Mouse (Mus musculus) urinary bladder, adult 18-20 months (tissue): ENCODE measurements around the gene Plagl2.
"Not testable (repeated sequence)": the region's sequence is repeated elsewhere in the genome, so short reads cannot be mapped to it uniquely, and the experiment has no call there.

ENCODE experiments used
- DNase-seq, 2 experiments: peaks; one replicate each; pipeline ENCODE4 v3.0.0; 2022; ENCODE audit warnings: low spot score in 2 of 2, mixed read lengths in 2 of 2

The Plagl2 gene

GRCm38 (mm10) chr2:153241250-153242014 lies at the start of gene Plagl2, which contains the start of gene Pofut1:
Gene Plagl2 (minus strand): TSS chr2:153241426.
Gene Pofut1 (plus strand): TSS chr2:153241533.
- DNase-seq: peak; percentile 79 to 85

- DNase-seq: no peak
Measured at GRCm38 (mm10) chr2:153287835-153288234, 46.6 kb upstream of the Plagl2 start.

GRCm38 (mm10) chr2:153286524-153286923 lies 45.3 kb upstream of the Plagl2 start:
- DNase-seq: no peak

- DNase-seq: no peak
Measured at GRCm38 (mm10) chr2:153283919-153284318, 42.7 kb upstream of the Plagl2 start.

- DNase-seq: no peak
Measured at GRCm38 (mm10) chr2:153278357-153278756, 37.1 kb upstream of the Plagl2 start.

GRCm38 (mm10) chr2:153276846-153277245 lies 35.6 kb upstream of the Plagl2 start:
- DNase-seq: not testable (repeated sequence)

GRCm38 (mm10) chr2:153276440-153276839 lies 35.2 kb upstream of the Plagl2 start:
- no peak for DNase-seq

GRCm38 (mm10) chr2:153275577-153275976 lies 34.4 kb upstream of the Plagl2 start:
- DNase-seq: not testable (repeated sequence)

GRCm38 (mm10) chr2:153274919-153275247 lies 33.7 kb upstream of the Plagl2 start:
- DNase-seq: no peak

GRCm38 (mm10) chr2:153274200-153274918 lies 33.1 kb upstream of the Plagl2 start:
- not testable (repeated sequence) for DNase-seq

GRCm38 (mm10) chr2:153270231-153270915 lies 29.1 kb upstream of the Plagl2 start:
- DNase-seq: not testable (repeated sequence)

GRCm38 (mm10) chr2:153267331-153267730 lies 26.1 kb upstream of the Plagl2 start:
- DNase-seq: no peak

GRCm38 (mm10) chr2:153263053-153263452 lies 21.8 kb upstream of the Plagl2 start:
- DNase-seq: no peak

GRCm38 (mm10) chr2:153259864-153260674 lies 18.8 kb upstream of the Plagl2 start:
- no peak for DNase-seq

GRCm38 (mm10) chr2:153259030-153259863 lies 18.0 kb upstream of the Plagl2 start:
- no peak for DNase-seq

GRCm38 (mm10) chr2:153256604-153257003 lies 15.4 kb upstream of the Plagl2 start:
- no peak for DNase-seq

- no peak for DNase-seq
Measured at GRCm38 (mm10) chr2:153249751-153250150, 8.5 kb upstream of the Plagl2 start.

GRCm38 (mm10) chr2:153242156-153242555 lies 930 bp upstream of the Plagl2 start:
- DNase-seq: no peak

GRCm38 (mm10) chr2:153240701-153241235 lies 458 bp downstream of the Plagl2 start:
- peak in 1 of 2 experiments; percentile 39 for DNase-seq

- no peak for DNase-seq
Measured at GRCm38 (mm10) chr2:153239860-153240480, 1.3 kb downstream of the Plagl2 start.
